ENCODE assay signal across 8 mouse cellular contexts in genomic region chr7:126897390-126898101, GRCm38 (mm10). TPM values are rescaled to one million over a fixed set of nuclear protein-coding genes. Genes with fewer than 3 reads are reported as not detected.
DNase-seq lines count a peak whose midpoint lies in the region; ATAC-seq lines count a peak whose summit lies in the region.

No protein-coding gene starts in this region.

- H3K27ac ChIP-seq in embryonic facial prominence, embryonic 10.5 days (replicated peaks), result peak overlapping the region; percentile 92
- peak overlapping the region; percentile 79 for H3K27ac ChIP-seq in heart, embryonic 16.5 days (ENCODE audit: low read length)
- peak overlapping the region; percentile 90 for H3K27ac ChIP-seq in limb, embryonic 10.5 days
- no peak overlapping the region for H3K27ac ChIP-seq in midbrain, embryonic 11.5 days (ENCODE audit: low read depth, low read length)

- H3K4me2 ChIP-seq in heart, embryonic 16.5 days (ENCODE audit: low read depth, low read length), result peak overlapping the region; percentile 84
- peak overlapping the region; percentile 60 for H3K4me2 ChIP-seq in midbrain, embryonic 11.5 days

- DNase-seq in layer of hippocampus, adult 9-11 months, result peak; percentile 70
- no peak for DNase-seq in layer of hippocampus, postnatal 25 days (ENCODE audit: extremely low spot score in 1 of 2, low spot score in 1 of 2)
- DNase-seq in embryonic facial prominence, embryonic 10.5 days (ENCODE audit: low spot score), result no peak
- DNase-seq in limb, embryonic 10.5 days (ENCODE audit: low spot score), result no peak
- peak; percentile 86 for DNase-seq in midbrain, embryonic 11.5 days (ENCODE audit: low spot score, missing footprints)
- DNase-seq in thymus, postnatal 14 days, result peak; percentile 15
- DNase-seq in adrenal gland, postnatal 25 days, result no peak

- H3K9me3 ChIP-seq in embryonic facial prominence, embryonic 10.5 days, result no peaks in the 10 kb centered on the region
- no peaks in the 10 kb centered on the region for H3K9me3 ChIP-seq in heart, embryonic 16.5 days (replicated peaks; ENCODE audit: control insufficient read depth, low read length)
- H3K9me3 ChIP-seq in limb, embryonic 10.5 days (replicated peaks), result no peaks in the 10 kb centered on the region
- H3K9me3 ChIP-seq in midbrain, embryonic 11.5 days (ENCODE audit: control insufficient read depth, low read length), result no peaks in the 10 kb centered on the region

- H3K4me3 ChIP-seq in embryonic facial prominence, embryonic 10.5 days, result peak overlapping the region; percentile 81
- H3K4me3 ChIP-seq in heart, embryonic 16.5 days (ENCODE audit: low read length), result peak overlapping the region; percentile 82
- peak overlapping the region; percentile 77 for H3K4me3 ChIP-seq in limb, embryonic 10.5 days
- peak overlapping the region; percentile 49 for H3K4me3 ChIP-seq in midbrain, embryonic 11.5 days (ENCODE audit: low read depth, low read length)

- no peaks in the 10 kb centered on the region for H3K27me3 ChIP-seq in embryonic facial prominence, embryonic 10.5 days (replicated peaks; ENCODE audit: low read depth, poor library complexity, severe bottlenecking)
- H3K27me3 ChIP-seq in heart, embryonic 16.5 days (ENCODE audit: control insufficient read depth, insufficient read depth, low read length), result no peaks in the 10 kb centered on the region
- no peaks in the 10 kb centered on the region for H3K27me3 ChIP-seq in limb, embryonic 10.5 days (ENCODE audit: low read depth, poor library complexity, severe bottlenecking)
- H3K27me3 ChIP-seq in midbrain, embryonic 11.5 days (ENCODE audit: control insufficient read depth, insufficient read depth, low read length), result no peaks in the 10 kb centered on the region

- peaks cover 19% of the 10 kb centered on the region for H3K4me1 ChIP-seq in embryonic facial prominence, embryonic 10.5 days
- peaks cover 12% of the 10 kb centered on the region for H3K4me1 ChIP-seq in heart, embryonic 16.5 days (ENCODE audit: control insufficient read depth, insufficient read depth, low read length)
- H3K4me1 ChIP-seq in limb, embryonic 10.5 days, result peaks cover 16% of the 10 kb centered on the region
- peaks cover 5% of the 10 kb centered on the region; the same call in 1 of the 2 replicates for H3K4me1 ChIP-seq in midbrain, embryonic 11.5 days (ENCODE audit: control insufficient read depth, insufficient read depth, low read length)

- no peaks in the 10 kb centered on the region for H3K36me3 ChIP-seq in embryonic facial prominence, embryonic 10.5 days (replicated peaks)
- no peaks in the 10 kb centered on the region for H3K36me3 ChIP-seq in heart, embryonic 16.5 days (ENCODE audit: control insufficient read depth, insufficient read depth)
- H3K36me3 ChIP-seq in limb, embryonic 10.5 days, result no peaks in the 10 kb centered on the region
- no peaks in the 10 kb centered on the region for H3K36me3 ChIP-seq in midbrain, embryonic 11.5 days (ENCODE audit: control insufficient read depth, insufficient read depth, low read length)

- ATAC-seq in heart, embryonic 16.5 days (replicated peaks; ENCODE audit: extremely low read depth, insufficient read depth, low FRiP score), result peak; percentile 29
- no peak; the same call in 1 of the 2 replicates for ATAC-seq in midbrain, embryonic 11.5 days (ENCODE audit: low FRiP score)

- peak overlapping the region; percentile 92 for H3K9ac ChIP-seq in heart, embryonic 16.5 days (ENCODE audit: low read length)
- peak overlapping the region; percentile 70 for H3K9ac ChIP-seq in midbrain, embryonic 11.5 days (ENCODE audit: low read length)

- 25% methylated on average over 16 of the region's 16 CpGs for WGBS in embryonic facial prominence, embryonic 10.5 days
- WGBS in heart, embryonic 16.5 days, result 17% methylated on average over 16 of the region's 16 CpGs
- WGBS in limb, embryonic 10.5 days, result 27% methylated on average over 16 of the region's 16 CpGs
- 25% methylated on average over 16 of the region's 16 CpGs for WGBS in midbrain, embryonic 11.5 days

RNA-seq across cellular contexts. Expression of gene Taok2, which starts 13.0 kb away (rescaled TPM):
- 100 to 1,000 TPM; 150 to 163 TPM for total RNA-seq in layer of hippocampus, postnatal 25 days (2021)
- 55.3 and 56.9 TPM in 2 replicates for polyA plus RNA-seq in embryonic facial prominence, embryonic 10.5 days (2016; fragmentation: Nextera tagmentation; extraction: Ambion mirVana)
- polyA plus RNA-seq in heart, embryonic 16.5 days (2015; fragmentation: Nextera tagmentation; extraction: Ambion mirVana), result 31.1 and 35.4 TPM in 2 replicates
- 48.5 and 56.4 TPM in 2 replicates for polyA plus RNA-seq in limb, embryonic 10.5 days (2016; fragmentation: Nextera tagmentation; extraction: Ambion mirVana)
- 25.7 and 27.2 TPM in 2 replicates for polyA plus RNA-seq in midbrain, embryonic 11.5 days (2014; fragmentation: Nextera tagmentation; extraction: Ambion mirVana)
- total RNA-seq in adrenal gland, postnatal 25 days (2021), result 82.8 and 89.5 TPM in 2 replicates

RNA-seq across cellular contexts. Expression of gene Tmem219, which starts 25.2 kb away (rescaled TPM):
- total RNA-seq in layer of hippocampus, postnatal 25 days (2021), result 10 to 100 TPM; 20.2 to 25.5 TPM
- 16.7 and 21.3 TPM in 2 replicates for polyA plus RNA-seq in embryonic facial prominence, embryonic 10.5 days (2016; fragmentation: Nextera tagmentation; extraction: Ambion mirVana)
- polyA plus RNA-seq in heart, embryonic 16.5 days (2015; fragmentation: Nextera tagmentation; extraction: Ambion mirVana), result 19.6 and 22.5 TPM in 2 replicates
- 15.6 and 16.6 TPM in 2 replicates for polyA plus RNA-seq in limb, embryonic 10.5 days (2016; fragmentation: Nextera tagmentation; extraction: Ambion mirVana)
- 25.6 and 26.5 TPM in 2 replicates for polyA plus RNA-seq in midbrain, embryonic 11.5 days (2014; fragmentation: Nextera tagmentation; extraction: Ambion mirVana)
- 21.7 and 34.5 TPM in 2 replicates for total RNA-seq in adrenal gland, postnatal 25 days (2021)

RNA-seq across cellular contexts. Expression of gene Kctd13, which starts 31.1 kb away (rescaled TPM):
- 100 to 1,000 TPM; 150 to 160 TPM for total RNA-seq in layer of hippocampus, postnatal 25 days (2021)
- 20.2 and 21.3 TPM in 2 replicates for polyA plus RNA-seq in embryonic facial prominence, embryonic 10.5 days (2016; fragmentation: Nextera tagmentation; extraction: Ambion mirVana)
- 13.3 TPM in 2 replicates for polyA plus RNA-seq in heart, embryonic 16.5 days (2015; fragmentation: Nextera tagmentation; extraction: Ambion mirVana)
- polyA plus RNA-seq in limb, embryonic 10.5 days (2016; fragmentation: Nextera tagmentation; extraction: Ambion mirVana), result 19.5 and 20.3 TPM in 2 replicates
- 26.5 and 26.8 TPM in 2 replicates for polyA plus RNA-seq in midbrain, embryonic 11.5 days (2014; fragmentation: Nextera tagmentation; extraction: Ambion mirVana)
- total RNA-seq in adrenal gland, postnatal 25 days (2021), result 31.1 and 42.7 TPM in 2 replicates

RNA-seq across cellular contexts. Expression of gene Ino80e, which starts 35.4 kb away (rescaled TPM):
- 10 to 100 TPM; 50.7 to 51.7 TPM for total RNA-seq in layer of hippocampus, postnatal 25 days (2021)
- polyA plus RNA-seq in embryonic facial prominence, embryonic 10.5 days (2016; fragmentation: Nextera tagmentation; extraction: Ambion mirVana), result 114 and 118 TPM in 2 replicates
- 50.5 and 52.0 TPM in 2 replicates for polyA plus RNA-seq in heart, embryonic 16.5 days (2015; fragmentation: Nextera tagmentation; extraction: Ambion mirVana)
- polyA plus RNA-seq in limb, embryonic 10.5 days (2016; fragmentation: Nextera tagmentation; extraction: Ambion mirVana), result 117 and 131 TPM in 2 replicates
- polyA plus RNA-seq in midbrain, embryonic 11.5 days (2014; fragmentation: Nextera tagmentation; extraction: Ambion mirVana), result 92.6 and 99.7 TPM in 2 replicates
- 44.4 and 50.5 TPM in 2 replicates for total RNA-seq in adrenal gland, postnatal 25 days (2021)

RNA-seq across cellular contexts. Expression of gene Hirip3, which starts 35.8 kb away (rescaled TPM):
- total RNA-seq in layer of hippocampus, postnatal 25 days (2021), result 10 to 100 TPM; 19.5 to 31.1 TPM
- polyA plus RNA-seq in embryonic facial prominence, embryonic 10.5 days (2016; fragmentation: Nextera tagmentation; extraction: Ambion mirVana), result 49.3 and 57.0 TPM in 2 replicates
- 19.8 and 22.2 TPM in 2 replicates for polyA plus RNA-seq in heart, embryonic 16.5 days (2015; fragmentation: Nextera tagmentation; extraction: Ambion mirVana)
- polyA plus RNA-seq in limb, embryonic 10.5 days (2016; fragmentation: Nextera tagmentation; extraction: Ambion mirVana), result 51.9 and 57.2 TPM in 2 replicates
- 23.8 and 28.4 TPM in 2 replicates for polyA plus RNA-seq in midbrain, embryonic 11.5 days (2014; fragmentation: Nextera tagmentation; extraction: Ambion mirVana)
- 23.2 and 39.1 TPM in 2 replicates for total RNA-seq in adrenal gland, postnatal 25 days (2021)

Comparison
In these comparisons a context has a peak if more than half of its experiments do, and no peak if none do; other contexts are left out.
1. DNase-seq: peak in layer of hippocampus, adult 9-11 months (single experiment), midbrain, embryonic 11.5 days (single experiment) and thymus, postnatal 14 days (single experiment); none in layer of hippocampus, postnatal 25 days (0 of 2), embryonic facial prominence, embryonic 10.5 days (single experiment), limb, embryonic 10.5 days (single experiment) and adrenal gland, postnatal 25 days (single experiment).
2. Peak in every context shown above with its lines, with median percentiles within 50 percentile points of each other: H3K4me3 ChIP-seq.